Mouse (Mus musculus): ENCODE measurements around the gene Efna5.

DNA sequence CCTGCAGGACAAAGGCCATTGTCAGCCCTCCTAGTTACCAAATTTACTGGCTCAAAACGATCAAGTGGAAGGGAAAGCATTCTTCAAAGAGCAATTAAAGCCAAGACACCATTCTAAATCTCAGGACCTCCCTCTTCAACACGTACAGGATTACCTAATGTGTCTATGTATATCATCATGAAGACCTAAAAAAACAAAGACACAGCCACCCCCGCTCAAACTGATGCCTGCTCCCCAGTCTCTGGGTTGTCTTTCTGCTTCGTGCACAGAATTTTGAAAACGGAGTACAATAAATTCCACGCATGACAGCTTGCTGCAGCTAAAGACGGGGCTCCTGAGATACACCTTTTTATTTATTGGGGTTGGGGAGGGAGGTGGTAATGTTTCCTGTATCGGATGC lies 133.7 kb downstream of the Efna5 start:
- no peak for TF ChIP-seq CTCF (IDR thresholded peaks at IDR 0.05; ENCODE audit: borderline replicate concordance, insufficient read depth, low read length)
- no peak for TF ChIP-seq POLR2A (IDR thresholded peaks at IDR 0.05; ENCODE audit: low read depth, low read length)
